Mouse (Mus musculus): ENCODE results near the gene Extl2. TPM values are rescaled to one million over a fixed set of nuclear protein-coding genes. Genes with fewer than 3 reads are reported as not detected.

Extl2 gene
- polyA plus RNA-seq, 1 experiment from 2014 or later = 41.6 TPM

GRCm38 (mm10) chr3:116014901-116015300, 7.6 kb downstream of the Extl2 start:
- Histone ChIP-seq H3K9ac (replicated peaks) (no peak overlapping the region), H3K27ac (replicated peaks) (no peak overlapping the region), H3K4me2 (no peak overlapping the region), H3K27me3 (replicated peaks) (no peaks in the 10 kb centered on the region), H3K9me3 (replicated peaks) (no peaks in the 10 kb centered on the region), H3K4me1 (peaks cover 7% of the 10 kb centered on the region; the same call in 1 of the 2 replicates), H3K4me3 (replicated peaks) (no peak overlapping the region), H3K36me3 (no peaks in the 10 kb centered on the region)
- ATAC-seq (ENCODE audit: low FRiP score) = no peak
- 92% methylated on average over 6 of the region's 6 CpGs for WGBS

- H3K27me3 ChIP-seq (replicated peaks) = no peaks in the 10 kb centered on the region
- ATAC-seq (ENCODE audit: low FRiP score) = no peak
- no peak overlapping the region for H3K9ac ChIP-seq (replicated peaks)
- H3K4me1 ChIP-seq = no peaks in the 10 kb centered on the region
- H3K36me3 ChIP-seq = no peaks in the 10 kb centered on the region
- H3K4me2 ChIP-seq = no peak overlapping the region
- H3K9me3 ChIP-seq (replicated peaks) = no peaks in the 10 kb centered on the region
- no peak overlapping the region for H3K4me3 ChIP-seq (replicated peaks)
- 80% methylated on average over 13 of the region's 13 CpGs for WGBS
- H3K27ac ChIP-seq (replicated peaks) = no peak overlapping the region
Measured at GRCm38 (mm10) chr3:116016116-116016515, 8.9 kb downstream of the Extl2 start.

GRCm38 (mm10) chr3:116018606-116019005, 11.3 kb downstream of the Extl2 start:
- Histone ChIP-seq H3K4me2 (no peak overlapping the region), H3K4me3 (replicated peaks) (no peak overlapping the region), H3K36me3 (no peaks in the 10 kb centered on the region), H3K27me3 (replicated peaks) (no peaks in the 10 kb centered on the region), H3K27ac (replicated peaks) (no peak overlapping the region), H3K4me1 (no peaks in the 10 kb centered on the region), H3K9ac (replicated peaks) (no peak overlapping the region), H3K9me3 (replicated peaks) (no peaks in the 10 kb centered on the region)
- ATAC-seq (ENCODE audit: low FRiP score) = no peak
- 75% methylated on average over 4 of the region's 4 CpGs for WGBS

GRCm38 (mm10) chr3:116019136-116019535, 11.9 kb downstream of the Extl2 start:
- no peaks in the 10 kb centered on the region for H3K4me1 ChIP-seq
- H3K36me3 ChIP-seq = peaks cover 2% of the 10 kb centered on the region; the same call in 1 of the 2 replicates
- no peak for ATAC-seq (ENCODE audit: low FRiP score)
- no peak overlapping the region for H3K4me2 ChIP-seq
- 95% methylated on average over 5 of the region's 5 CpGs for WGBS
- H3K9ac ChIP-seq (replicated peaks) = no peak overlapping the region
- no peaks in the 10 kb centered on the region for H3K27me3 ChIP-seq (replicated peaks)
- no peak overlapping the region for H3K4me3 ChIP-seq (replicated peaks)
- H3K27ac ChIP-seq (replicated peaks) = no peak overlapping the region
- no peaks in the 10 kb centered on the region for H3K9me3 ChIP-seq (replicated peaks)

- no peak for ATAC-seq (ENCODE audit: low FRiP score)
- Histone ChIP-seq H3K4me1 (no peaks in the 10 kb centered on the region), H3K9me3 (replicated peaks) (no peaks in the 10 kb centered on the region), H3K9ac (replicated peaks) (no peak overlapping the region), H3K4me3 (replicated peaks) (no peak overlapping the region), H3K4me2 (no peak overlapping the region), H3K36me3 (peaks cover 16% of the 10 kb centered on the region), H3K27me3 (replicated peaks) (no peaks in the 10 kb centered on the region), H3K27ac (replicated peaks) (no peak overlapping the region)
- 91% methylated on average over 12 of the region's 12 CpGs for WGBS
Measured at GRCm38 (mm10) chr3:116024236-116024635, 17.0 kb downstream of the Extl2 start.

- H3K4me3 ChIP-seq (replicated peaks) = no peak overlapping the region
- H3K9ac ChIP-seq (replicated peaks) = no peak overlapping the region
- peaks cover 16% of the 10 kb centered on the region for H3K36me3 ChIP-seq
- no peak overlapping the region for H3K27ac ChIP-seq (replicated peaks)
- no peaks in the 10 kb centered on the region for H3K4me1 ChIP-seq
- no peak overlapping the region for H3K4me2 ChIP-seq
- 78% methylated on average over 5 of the region's 5 CpGs for WGBS
- no peaks in the 10 kb centered on the region for H3K27me3 ChIP-seq (replicated peaks)
- ATAC-seq (ENCODE audit: low FRiP score) = no peak
- no peaks in the 10 kb centered on the region for H3K9me3 ChIP-seq (replicated peaks)
Measured at GRCm38 (mm10) chr3:116024669-116025068, 17.4 kb downstream of the Extl2 start.

GRCm38 (mm10) chr3:116025701-116026100, 18.4 kb downstream of the Extl2 start:
- H3K4me1 ChIP-seq = peaks cover 5% of the 10 kb centered on the region; the same call in 1 of the 2 replicates
- WGBS = 81% methylated on average over 10 of the region's 10 CpGs
- no peak for ATAC-seq (ENCODE audit: low FRiP score)

GRCm38 (mm10) chr3:116026996-116027395, 19.7 kb downstream of the Extl2 start:
- ATAC-seq (ENCODE audit: low FRiP score) = no peak
- WGBS = 90% methylated on average over 20 of the region's 20 CpGs
- Histone ChIP-seq H3K27ac (replicated peaks) (no peak overlapping the region), H3K4me3 (replicated peaks) (no peak overlapping the region), H3K4me1 (peaks cover 5% of the 10 kb centered on the region; the same call in 1 of the 2 replicates), H3K4me2 (no peak overlapping the region), H3K36me3 (peaks cover 16% of the 10 kb centered on the region), H3K9ac (replicated peaks) (no peak overlapping the region), H3K9me3 (replicated peaks) (no peaks in the 10 kb centered on the region), H3K27me3 (replicated peaks) (no peaks in the 10 kb centered on the region)

More at GRCm38 (mm10) chr3:116025701-116026100, 18.4 kb downstream of the Extl2 start:
- Histone ChIP-seq H3K4me2 (no peak overlapping the region), H3K27ac (replicated peaks) (no peak overlapping the region), H3K27me3 (replicated peaks) (no peaks in the 10 kb centered on the region), H3K9ac (replicated peaks) (no peak overlapping the region), H3K4me3 (replicated peaks) (no peak overlapping the region), H3K36me3 (peaks cover 16% of the 10 kb centered on the region), H3K9me3 (replicated peaks) (no peaks in the 10 kb centered on the region)

GRCm38 (mm10) chr3:116030152-116030788, 23.0 kb downstream of the Extl2 start:
- Histone ChIP-seq H3K4me3 (replicated peaks) (no peak overlapping the region), H3K27me3 (replicated peaks) (no peaks in the 10 kb centered on the region), H3K4me1 (peaks cover 5% of the 10 kb centered on the region; the same call in 1 of the 2 replicates), H3K36me3 (peaks cover 12% of the 10 kb centered on the region), H3K9me3 (replicated peaks) (no peaks in the 10 kb centered on the region), H3K9ac (replicated peaks) (no peak overlapping the region), H3K27ac (replicated peaks) (no peak overlapping the region), H3K4me2 (no peak overlapping the region)
- 70% methylated on average over 11 of the region's 11 CpGs for WGBS
- ATAC-seq (ENCODE audit: low FRiP score) = peak; percentile 70; the same call in 1 of the 2 replicates

GRCm38 (mm10) chr3:116033218-116033870, 26.1 kb downstream of the Extl2 start:
- Histone ChIP-seq H3K9ac (replicated peaks) (no peak overlapping the region), H3K27ac (replicated peaks) (no peak overlapping the region), H3K9me3 (replicated peaks) (no peaks in the 10 kb centered on the region), H3K4me1 (peaks cover 5% of the 10 kb centered on the region; the same call in 1 of the 2 replicates), H3K4me2 (no peak overlapping the region), H3K27me3 (replicated peaks) (no peaks in the 10 kb centered on the region), H3K4me3 (replicated peaks) (no peak overlapping the region), H3K36me3 (no peaks in the 10 kb centered on the region)
- no peak for ATAC-seq (ENCODE audit: low FRiP score)
- WGBS = 57% methylated on average over 6 of the region's 6 CpGs

- H3K27ac ChIP-seq (replicated peaks) = no peak overlapping the region
- no peaks in the 10 kb centered on the region for H3K27me3 ChIP-seq (replicated peaks)
- no peak; the same call in 1 of the 2 replicates for ATAC-seq (ENCODE audit: low FRiP score)
- no peak overlapping the region for H3K9ac ChIP-seq (replicated peaks)
- no peaks in the 10 kb centered on the region for H3K36me3 ChIP-seq
- no peak overlapping the region for H3K4me3 ChIP-seq (replicated peaks)
- H3K4me2 ChIP-seq = no peak overlapping the region
- H3K9me3 ChIP-seq (replicated peaks) = no peaks in the 10 kb centered on the region
- peaks cover 5% of the 10 kb centered on the region; the same call in 1 of the 2 replicates for H3K4me1 ChIP-seq
- 57% methylated on average over 3 of the region's 3 CpGs for WGBS
Measured at GRCm38 (mm10) chr3:116033871-116034222, 26.6 kb downstream of the Extl2 start.

GRCm38 (mm10) chr3:116040776-116041175, 33.5 kb downstream of the Extl2 start:
- Histone ChIP-seq H3K27me3 (replicated peaks) (no peaks in the 10 kb centered on the region), H3K9ac (replicated peaks) (no peak overlapping the region), H3K4me2 (no peak overlapping the region), H3K9me3 (replicated peaks) (no peaks in the 10 kb centered on the region), H3K4me3 (replicated peaks) (no peak overlapping the region), H3K27ac (replicated peaks) (no peak overlapping the region), H3K4me1 (no peaks in the 10 kb centered on the region), H3K36me3 (no peaks in the 10 kb centered on the region)
- ATAC-seq (ENCODE audit: low FRiP score) = no peak
- 78% methylated on average over 3 of the region's 3 CpGs for WGBS

Data from neural tube, embryonic 15.5 days (tissue).